Mouse (Mus musculus) 416B (cell line): ENCODE data around the gene Gm4513.
"Not testable (repeated sequence)": the region's sequence is repeated elsewhere in the genome, so short reads cannot be mapped to it uniquely, and the experiment has no call there.

Experiments
- DNase-seq: peaks from one replicate; pipeline ENCODE4 v3.0.0; 2011; ENCODE audit warnings: low read depth

Gm4513 gene

GRCm38 (mm10) chr7:20598921-20599320, at the start of gene Gm4513:
Gm4513 (minus strand) TSS chr7:20599021.
- not testable (repeated sequence) for DNase-seq

DNA sequence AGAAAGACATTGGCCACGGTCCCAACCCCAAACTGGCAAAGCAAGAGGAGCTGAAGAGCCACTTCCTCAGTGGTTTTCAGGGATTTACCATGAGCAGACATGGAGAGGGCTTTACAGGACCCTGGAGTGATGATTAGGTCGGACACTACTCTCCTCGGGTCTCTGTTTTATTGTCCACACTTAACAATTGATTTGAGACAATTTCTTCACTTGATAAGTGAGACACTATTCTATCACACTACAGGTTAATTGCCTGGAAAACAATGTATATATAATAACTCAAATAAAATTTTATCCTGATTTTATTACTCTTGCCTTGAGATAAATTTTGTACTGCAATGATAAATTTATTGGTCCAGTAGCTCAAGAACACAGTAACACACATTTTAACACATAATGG, 22.7 kb downstream of the Gm4513 start, which contains the start of gene Gm4141:
TSS of gene Gm4141 (minus strand) at position 101 of the 400 bp plus-strand sequence.
- DNase-seq: not testable (repeated sequence)

DNA sequence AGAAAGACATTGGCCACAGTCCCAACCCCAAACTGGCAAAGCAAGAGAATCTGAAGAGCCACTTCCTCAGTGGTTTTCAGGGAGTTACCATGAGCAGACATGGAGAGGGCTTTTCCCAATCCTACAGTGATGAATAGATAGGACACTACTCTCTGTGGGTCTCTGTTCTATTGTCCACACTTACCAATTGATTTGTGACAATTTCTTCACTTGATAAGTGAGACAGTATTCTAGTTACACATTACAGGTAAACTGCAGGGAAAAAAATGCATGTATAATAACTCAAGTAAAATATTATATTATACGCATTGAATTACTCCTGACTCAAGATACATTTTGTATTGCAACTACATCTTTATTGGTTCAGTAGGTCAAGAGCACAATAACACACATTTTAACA, 53.2 kb downstream of the Gm4513 start, which contains the start of gene Gm5726:
TSS of gene Gm5726 (minus strand) at position 101 of the 400 bp plus-strand sequence.
- DNase-seq: not testable (repeated sequence)
